Mouse (Mus musculus) thymus, adult 2 months (tissue): ENCODE results near the gene Nat8f5.

Experiments used
- CTCF ChIP-seq: fragments of 200-500 bp; IDR thresholded peaks from 2 replicates; pipeline ENCODE4 v1.5.1; 2012; ENCODE audit warnings: mild to moderate bottlenecking, control low read depth, low read length, moderate library complexity, borderline replicate concordance; ENCODE audit not compliant: control insufficient read depth, poor library complexity, insufficient read depth; ENCODE audit errors: extremely low read depth
- POLR2A ChIP-seq: fragments of 200-500 bp; IDR thresholded peaks from 2 replicates; pipeline ENCODE4 v1.6.1; 2012; ENCODE audit warnings: mild to moderate bottlenecking, low read length, control low read depth, moderate library complexity; ENCODE audit not compliant: control insufficient read depth, poor library complexity, insufficient read depth; ENCODE audit errors: extremely low read depth

DNA sequence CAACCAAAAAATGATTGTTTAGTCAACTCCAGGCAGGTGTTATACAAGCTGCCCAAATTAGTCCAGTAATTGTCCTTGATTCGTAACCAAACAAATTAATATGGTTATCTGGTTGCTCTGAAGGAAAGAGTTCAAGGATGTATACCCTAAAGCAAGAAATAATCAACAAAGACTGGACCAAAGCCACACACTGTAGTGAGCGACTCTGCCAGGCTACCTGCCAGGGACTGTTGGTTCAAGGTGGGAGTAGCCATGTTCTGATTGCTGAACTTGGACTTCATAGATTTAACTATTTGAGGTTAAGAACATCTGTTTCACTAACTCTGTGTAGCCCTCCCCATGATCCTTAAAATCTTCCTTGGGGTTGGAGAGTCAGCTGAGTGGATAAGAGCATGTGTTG is 42.4 kb upstream of the Nat8f5 start:
- TF ChIP-seq POLR2A (no peak), CTCF (no peak)
